Mouse (Mus musculus): ENCODE data around the gene Zfp740.

GRCm38 (mm10) chr15:102163900-102164693 lies 39.0 kb upstream of the Zfp740 start:
- TF ChIP-seq POLR2A (IDR thresholded peaks at IDR 0.05; ENCODE audit: insufficient read depth, low read depth, low read length) (no peak), CTCF (IDR thresholded peaks at IDR 0.05; ENCODE audit: insufficient read depth, low read depth, low read length) (no peak)

All from olfactory bulb, adult 2 months (tissue).